Mouse (Mus musculus): Measurements from ENCODE around the gene Ccdc34. TPM values are rescaled to one million over a fixed set of nuclear protein-coding genes. Genes with fewer than 3 reads are reported as not detected.

Ccdc34 gene
- polyA plus RNA-seq, 1 experiment = 7.4 TPM

GRCm38 (mm10) chr2:110204705-110205318 is 187.2 kb downstream of the Ccdc34 start:
- Histone ChIP-seq H3K4me3 (replicated peaks) (no peak overlapping the region), H3K27me3 (ENCODE audit: control insufficient read depth) (no peaks in the 10 kb centered on the region), H3K9me3 (ENCODE audit: control insufficient read depth, low read length) (no peaks in the 10 kb centered on the region), H3K36me3 (ENCODE audit: control insufficient read depth) (no peaks in the 10 kb centered on the region), H3K4me1 (ENCODE audit: control insufficient read depth) (peaks cover 25% of the 10 kb centered on the region)
- TF ChIP-seq GATA1 (IDR thresholded peaks at IDR 0.05; ENCODE audit: low read length) = no peak
- no peak for TF ChIP-seq TAL1 (IDR thresholded peaks at IDR 0.05; ENCODE audit: low read length)

GRCm38 (mm10) chr2:110210508-110211496 is 193.2 kb downstream of the Ccdc34 start:
- Histone ChIP-seq H3K4me3 (replicated peaks) (no peak overlapping the region), H3K27me3 (ENCODE audit: control insufficient read depth) (no peaks in the 10 kb centered on the region), H3K9me3 (ENCODE audit: control insufficient read depth, low read length) (no peaks in the 10 kb centered on the region), H3K4me1 (ENCODE audit: control insufficient read depth) (peaks cover 3% of the 10 kb centered on the region), H3K36me3 (ENCODE audit: control insufficient read depth) (no peaks in the 10 kb centered on the region)
- no peak for TF ChIP-seq GATA1 (IDR thresholded peaks at IDR 0.05; ENCODE audit: low read length)
- no peak for TF ChIP-seq TAL1 (IDR thresholded peaks at IDR 0.05; ENCODE audit: low read length)

GRCm38 (mm10) chr2:110214278-110214677 is 196.7 kb downstream of the Ccdc34 start:
- TF ChIP-seq TAL1 (IDR thresholded peaks at IDR 0.05; ENCODE audit: low read length) (no peak), GATA1 (IDR thresholded peaks at IDR 0.05; ENCODE audit: low read length) (no peak)
- no peaks in the 10 kb centered on the region for H3K4me1 ChIP-seq (ENCODE audit: control insufficient read depth)
- no peaks in the 10 kb centered on the region for H3K27me3 ChIP-seq (ENCODE audit: control insufficient read depth)
- no peak overlapping the region for H3K4me3 ChIP-seq (replicated peaks)
- H3K9me3 ChIP-seq (ENCODE audit: control insufficient read depth, low read length) = no peaks in the 10 kb centered on the region
- H3K36me3 ChIP-seq (ENCODE audit: control insufficient read depth) = no peaks in the 10 kb centered on the region

- H3K36me3 ChIP-seq (ENCODE audit: control insufficient read depth) = no peaks in the 10 kb centered on the region
- no peaks in the 10 kb centered on the region for H3K4me1 ChIP-seq (ENCODE audit: control insufficient read depth)
- H3K4me3 ChIP-seq (replicated peaks) = no peak overlapping the region
- H3K9me3 ChIP-seq (ENCODE audit: control insufficient read depth, low read length) = no peaks in the 10 kb centered on the region
- TF ChIP-seq GATA1 (IDR thresholded peaks at IDR 0.05; ENCODE audit: low read length) = no peak
- TF ChIP-seq TAL1 (IDR thresholded peaks at IDR 0.05; ENCODE audit: low read length) = no peak
- H3K27me3 ChIP-seq (ENCODE audit: control insufficient read depth) = no peaks in the 10 kb centered on the region
Observed at GRCm38 (mm10) chr2:110214991-110215684, 197.5 kb downstream of the Ccdc34 start.

- Histone ChIP-seq H3K27me3 (ENCODE audit: control insufficient read depth) (no peaks in the 10 kb centered on the region), H3K4me3 (replicated peaks) (no peak overlapping the region), H3K36me3 (ENCODE audit: control insufficient read depth) (no peaks in the 10 kb centered on the region), H3K9me3 (ENCODE audit: control insufficient read depth, low read length) (no peaks in the 10 kb centered on the region), H3K4me1 (ENCODE audit: control insufficient read depth) (no peaks in the 10 kb centered on the region)
- TF ChIP-seq GATA1 (IDR thresholded peaks at IDR 0.05; ENCODE audit: low read length) (no peak), TAL1 (IDR thresholded peaks at IDR 0.05; ENCODE audit: low read length) (no peak)
Observed at GRCm38 (mm10) chr2:110215685-110216058, 198.1 kb downstream of the Ccdc34 start.

- H3K4me3 ChIP-seq (replicated peaks) = no peak overlapping the region
- no peaks in the 10 kb centered on the region for H3K9me3 ChIP-seq (ENCODE audit: control insufficient read depth, low read length)
- H3K27me3 ChIP-seq (ENCODE audit: control insufficient read depth) = no peaks in the 10 kb centered on the region
- no peaks in the 10 kb centered on the region for H3K36me3 ChIP-seq (ENCODE audit: control insufficient read depth)
- no peaks in the 10 kb centered on the region for H3K4me1 ChIP-seq (ENCODE audit: control insufficient read depth)
- TF ChIP-seq GATA1 (IDR thresholded peaks at IDR 0.05; ENCODE audit: low read length) (no peak), TAL1 (IDR thresholded peaks at IDR 0.05; ENCODE audit: low read length) (no peak)
Observed at GRCm38 (mm10) chr2:110220492-110220891, 202.9 kb downstream of the Ccdc34 start.

- H3K4me3 ChIP-seq (replicated peaks) = no peak overlapping the region
- no peaks in the 10 kb centered on the region for H3K4me1 ChIP-seq (ENCODE audit: control insufficient read depth)
- no peaks in the 10 kb centered on the region for H3K9me3 ChIP-seq (ENCODE audit: control insufficient read depth, low read length)
- no peaks in the 10 kb centered on the region for H3K36me3 ChIP-seq (ENCODE audit: control insufficient read depth)
- TF ChIP-seq TAL1 (IDR thresholded peaks at IDR 0.05; ENCODE audit: low read length) (no peak), GATA1 (IDR thresholded peaks at IDR 0.05; ENCODE audit: low read length) (no peak)
- no peaks in the 10 kb centered on the region for H3K27me3 ChIP-seq (ENCODE audit: control insufficient read depth)
Observed at GRCm38 (mm10) chr2:110222793-110223192, 205.2 kb downstream of the Ccdc34 start.

Other genes starting within 250 kb of the Ccdc34 start
- 0.03 and 0.04 TPM in 2 replicates for gene Lin7c, start 127.0 kb upstream of the Ccdc34 start, polyA plus RNA-seq (2012)
- gene Lgr4, start 100.2 kb upstream of the Ccdc34 start, polyA plus RNA-seq (2012) = 0.01 and 0.04 TPM in 2 replicates